12 mouse cellular contexts compared by ENCODE assay signal in genomic region chr4:102856086-102856485, GRCm38 (mm10).
A peak's percentile ranks its signal among the peaks of the same experiment; 100 is the strongest.
DNase-seq lines count a peak whose midpoint lies in the region; ATAC-seq lines count a peak whose summit lies in the region.
"Had no signal": no experiment of that assay in that cellular context is flagged by ENCODE, and none has a peak within 500 bp of the region (broad histone marks: within the 10 kb centered on the region; RNA-seq: fewer than 3 reads in every experiment).

No protein-coding gene starts in this region.

- no peak for DNase-seq in heart, embryonic 10.5 days (ENCODE audit: low spot score)
- DNase-seq in Muller cell, postnatal 12 days (ENCODE audit: inconsistent ontology term), result peak; percentile 36
- peak; percentile 87 for DNase-seq in midbrain, embryonic 11.5 days (ENCODE audit: low spot score, missing footprints)
- DNase-seq in kidney, postnatal 14 days, result no peak
- DNase-seq in urinary bladder, adult 18-20 months (ENCODE audit: low spot score in 2 of 2), result no peak
- DNase-seq in cerebellum, adult 9-10 months, result no peak
- DNase-seq: lung, postnatal 14 days had no signal

- H3K9me3 ChIP-seq in heart, embryonic 14.5 days (ENCODE audit: control insufficient read depth, low read length), result no peaks in the 10 kb centered on the region
- H3K9me3 ChIP-seq in heart, embryonic 10.5 days, result no peaks in the 10 kb centered on the region
- H3K9me3 ChIP-seq in forebrain, embryonic 16.5 days (ENCODE audit: control insufficient read depth, low read length), result no peaks in the 10 kb centered on the region
- no peaks in the 10 kb centered on the region for H3K9me3 ChIP-seq in midbrain, embryonic 11.5 days (ENCODE audit: control insufficient read depth, low read length)
- H3K9me3 ChIP-seq: limb, embryonic 13.5 days; neural tube, embryonic 12.5 days had no signal

- H3K36me3 ChIP-seq in heart, embryonic 14.5 days (ENCODE audit: control insufficient read depth, insufficient read depth, low read length), result no peaks in the 10 kb centered on the region
- no peaks in the 10 kb centered on the region for H3K36me3 ChIP-seq in heart, embryonic 10.5 days
- H3K36me3 ChIP-seq in forebrain, embryonic 16.5 days (ENCODE audit: control insufficient read depth, insufficient read depth), result no peaks in the 10 kb centered on the region
- no peaks in the 10 kb centered on the region for H3K36me3 ChIP-seq in midbrain, embryonic 11.5 days (ENCODE audit: control insufficient read depth, insufficient read depth, low read length)
- H3K36me3 ChIP-seq: limb, embryonic 13.5 days; neural tube, embryonic 12.5 days had no signal

- peak overlapping the region in 1 of 2 experiments; percentile 26; a peak in 2 of 4 replicates for H3K4me3 ChIP-seq in heart, embryonic 14.5 days (ENCODE audit: control insufficient read depth in 1 of 2, insufficient read depth in 1 of 2, low read depth in 1 of 2, low read length in 2 of 2)
- H3K4me3 ChIP-seq in heart, embryonic 10.5 days, result no peak overlapping the region
- H3K4me3 ChIP-seq in forebrain, embryonic 16.5 days (replicated peaks; ENCODE audit: low read length), result no peak overlapping the region
- no peak overlapping the region for H3K4me3 ChIP-seq in midbrain, embryonic 11.5 days (ENCODE audit: low read depth, low read length)
- H3K4me3 ChIP-seq: limb, embryonic 13.5 days; neural tube, embryonic 12.5 days had no signal

- no peaks in the 10 kb centered on the region for H3K4me1 ChIP-seq in heart, embryonic 14.5 days (ENCODE audit: control insufficient read depth in 2 of 2, insufficient read depth in 2 of 2, low read length in 2 of 2)
- no peaks in the 10 kb centered on the region for H3K4me1 ChIP-seq in heart, embryonic 10.5 days
- H3K4me1 ChIP-seq in forebrain, embryonic 16.5 days (replicated peaks; ENCODE audit: control insufficient read depth, insufficient read depth, low read length), result peaks cover 15% of the 10 kb centered on the region
- peaks cover 17% of the 10 kb centered on the region for H3K4me1 ChIP-seq in midbrain, embryonic 11.5 days (ENCODE audit: control insufficient read depth, insufficient read depth, low read length)

- H3K27ac ChIP-seq in heart, embryonic 14.5 days (replicated peaks in 1 of 2; ENCODE audit: control insufficient read depth in 1 of 2, insufficient read depth in 1 of 2, low read depth in 2 of 2, low read length in 2 of 2), result no peak overlapping the region
- H3K27ac ChIP-seq in heart, embryonic 10.5 days, result no peak overlapping the region
- H3K27ac ChIP-seq in forebrain, embryonic 16.5 days (ENCODE audit: low read length), result no peak overlapping the region
- peak overlapping the region; percentile 37; the same call in 1 of the 2 replicates for H3K27ac ChIP-seq in midbrain, embryonic 11.5 days (ENCODE audit: low read depth, low read length)
- H3K27ac ChIP-seq: limb, embryonic 13.5 days; neural tube, embryonic 12.5 days had no signal

- H3K4me2 ChIP-seq in heart, embryonic 14.5 days (ENCODE audit: low read length), result peak overlapping the region; percentile 40; the same call in 1 of the 2 replicates
- H3K4me2 ChIP-seq in forebrain, embryonic 16.5 days (ENCODE audit: low read length), result no peak overlapping the region
- peak overlapping the region; percentile 22 for H3K4me2 ChIP-seq in midbrain, embryonic 11.5 days
- H3K4me2 ChIP-seq: limb, embryonic 13.5 days; neural tube, embryonic 12.5 days had no signal

- ATAC-seq in heart, embryonic 14.5 days (ENCODE audit: insufficient number of reproducible peaks, insufficient read depth, low FRiP score, low read depth), result no peak
- ATAC-seq in forebrain, embryonic 16.5 days, result peak; percentile 41
- peak; percentile 66 for ATAC-seq in midbrain, embryonic 11.5 days (ENCODE audit: low FRiP score)
- ATAC-seq: inflammation-experienced regulatory T-cells, adult 6 months had no signal

- H3K27me3 ChIP-seq in heart, embryonic 14.5 days (ENCODE audit: control insufficient read depth, insufficient read depth, low read length), result no peaks in the 10 kb centered on the region
- H3K27me3 ChIP-seq in heart, embryonic 10.5 days (ENCODE audit: insufficient read depth, poor library complexity, severe bottlenecking), result no peaks in the 10 kb centered on the region
- no peaks in the 10 kb centered on the region for H3K27me3 ChIP-seq in forebrain, embryonic 16.5 days (replicated peaks; ENCODE audit: control insufficient read depth, insufficient read depth, low read length)
- no peaks in the 10 kb centered on the region for H3K27me3 ChIP-seq in midbrain, embryonic 11.5 days (ENCODE audit: control insufficient read depth, insufficient read depth, low read length)
- H3K27me3 ChIP-seq: limb, embryonic 13.5 days; neural tube, embryonic 12.5 days had no signal

- no peak overlapping the region for H3K9ac ChIP-seq in heart, embryonic 14.5 days (ENCODE audit: low read length)
- H3K9ac ChIP-seq in forebrain, embryonic 16.5 days (replicated peaks; ENCODE audit: low read depth, low read length), result 0 out of 2 replicates have a peak overlapping the region, but pooled peaks have one; percentile 9
- peak overlapping the region; percentile 47 for H3K9ac ChIP-seq in midbrain, embryonic 11.5 days (ENCODE audit: low read length)
- H3K9ac ChIP-seq: limb, embryonic 13.5 days; neural tube, embryonic 12.5 days had no signal

- WGBS in heart, embryonic 14.5 days, result 47% methylated on average over 7 of the region's 7 CpGs
- WGBS in heart, embryonic 10.5 days, result 59% methylated on average over 7 of the region's 7 CpGs
- WGBS in forebrain, embryonic 16.5 days, result 9% methylated on average over 7 of the region's 7 CpGs
- 18% methylated on average over 7 of the region's 7 CpGs for WGBS in midbrain, embryonic 11.5 days

Comparison
In these comparisons a context has a peak if more than half of its experiments do, and no peak if none do; other contexts are left out.
1. DNase-seq: peak in Muller cell, postnatal 12 days (single experiment) and midbrain, embryonic 11.5 days (single experiment); none in heart, embryonic 10.5 days (single experiment), kidney, postnatal 14 days (single experiment), urinary bladder, adult 18-20 months (0 of 2) and cerebellum, adult 9-10 months (single experiment).